Mouse (Mus musculus) hindbrain, postnatal 0 days (tissue): Measurements from ENCODE around the gene Clpsl2. TPM values are rescaled to one million over a fixed set of nuclear protein-coding genes. Genes with fewer than 3 reads are reported as not detected.

Source experiments
- ATAC-seq: fragments of 200-750 bp; cut with Nextera tagmentation; 2 replicates; pipeline ENCODE4 v1.8.0; 2017; ENCODE audit warnings: mild to moderate bottlenecking, moderate TSS enrichment, moderate library complexity
- DNase-seq: peaks from one replicate; pipeline ENCODE4 v3.0.0-alpha.2; 2015; ENCODE audit warnings: low spot score
- H3K27ac ChIP-seq: fragments of 300-500 bp; sonication (generic); 2 replicates; pipeline ENCODE4 v1.5.1; 2014; ENCODE audit warnings: mild to moderate bottlenecking
- H3K27me3 ChIP-seq: fragments of 300-500 bp; sonication (generic); 2 replicates; pipeline ENCODE4 v1.6.1; 2014; ENCODE audit warnings: low read length, mixed read lengths; ENCODE audit not compliant: insufficient read depth
- H3K36me3 ChIP-seq: fragments of 300-500 bp; sonication (generic); 2 replicates; pipeline ENCODE4 v1.6.1; 2014; ENCODE audit warnings: low read length, mixed read lengths; ENCODE audit not compliant: insufficient read depth
- H3K4me1 ChIP-seq: fragments of 300-500 bp; sonication (generic); 2 replicates; pipeline ENCODE4 v1.6.1; 2014; ENCODE audit warnings: antibody characterized with exemption, low read length, mixed read lengths; ENCODE audit not compliant: insufficient read depth
- H3K4me2 ChIP-seq: fragments of 300-500 bp; sonication (generic); 2 replicates; pipeline ENCODE4 v1.6.1; 2014; ENCODE audit warnings: low read depth, mild to moderate bottlenecking, low read length, moderate library complexity, mixed read lengths
- H3K4me3 ChIP-seq: fragments of 300-500 bp; sonication (generic); 2 replicates; pipeline ENCODE4 v1.5.1; 2014; ENCODE audit warnings: low read length
- H3K9ac ChIP-seq: fragments of 300-500 bp; sonication (generic); replicated peaks from 2 replicates; pipeline ENCODE4 v1.6.1; 2014; ENCODE audit warnings: mild to moderate bottlenecking, low read length, moderate library complexity, mixed read lengths
- H3K9me3 ChIP-seq: fragments of 300-500 bp; sonication (generic); 2 replicates; pipeline ENCODE4 v1.6.1; 2016; ENCODE audit warnings: low read length, mixed read lengths
- CTCF ChIP-seq: IDR thresholded peaks from 2 replicates; pipeline ENCODE4 v1.5.1; 2016; ENCODE audit warnings: antibody characterized with exemption, control low read depth, low read depth
- WGBS: fragments of 180-500 bp; shearing (Covaris S2); extraction: QIAGEN DNeasy Blood & Tissue Kit; methylation state at CpG from one replicate; pipeline ENCODE4 v1.1.7; 2014; 5-methylcytosine and 5-hydroxymethylcytosine counted together
- polyA plus RNA-seq: library from polyadenylated mRNA; unstranded; fragments of >200 nt; fragmentation: Nextera tagmentation; extraction: Ambion mirVana; gene quantifications from 2 replicates; pipeline ENCODE4 v1.2.1, GENCODE M21; 2015
- total RNA-seq: library from RNA; depleted of rRNA; stranded (reverse); fragments of >200 nt; gene quantifications from 2 replicates; pipeline ENCODE4 v1.2.3, GENCODE M21; 2014

The Clpsl2 gene
- total and polyA plus RNA-seq, 2 experiments from 2014 or later: not detected

GRCm38 (mm10) chr17:28515431-28516341 is 33.5 kb upstream of the Clpsl2 start:
- Histone ChIP-seq H3K9me3 (no peaks in the 10 kb centered on the region), H3K4me1 (peaks cover 15% of the 10 kb centered on the region; the same call in 1 of the 2 replicates), H3K27me3 (no peaks in the 10 kb centered on the region), H3K4me3 (no peak overlapping the region), H3K27ac (0 out of 2 replicates have a peak overlapping the region, but pooled peaks have one; percentile 15), H3K4me2 (no peak overlapping the region), H3K36me3 (no peaks in the 10 kb centered on the region), H3K9ac (no peak overlapping the region)
- 63% methylated on average over 10 of the region's 10 CpGs for WGBS
- no peak for TF ChIP-seq CTCF
- no peak for DNase-seq
- no peak for ATAC-seq

- peak overlapping the region; percentile 97 for H3K4me2 ChIP-seq
- H3K27me3 ChIP-seq: no peaks in the 10 kb centered on the region
- ATAC-seq: no peak
- peak overlapping the region; percentile 2; the same call in 1 of the 2 replicates for H3K27ac ChIP-seq
- peaks cover 11% of the 10 kb centered on the region; the same call in 1 of the 2 replicates for H3K4me1 ChIP-seq
- 72% methylated on average over 4 of the region's 4 CpGs for WGBS
- H3K4me3 ChIP-seq: no peak overlapping the region; the same call in 1 of the 2 replicates
- TF ChIP-seq CTCF: peak; percentile 7; the same call in 1 of the 2 replicates
- no peak overlapping the region for H3K9ac ChIP-seq
- no peak for DNase-seq
- H3K9me3 ChIP-seq: no peaks in the 10 kb centered on the region
- H3K36me3 ChIP-seq: no peaks in the 10 kb centered on the region
These were observed 32.3 kb upstream of the Clpsl2 start for GRCm38 (mm10) chr17:28516881-28517280.

GRCm38 (mm10) chr17:28517441-28517955 is 31.7 kb upstream of the Clpsl2 start, which contains the start of gene Fkbp5:
TSS of gene Fkbp5 (minus strand) at chr17:28517527.
- peak within 1 kb of the TSS; percentile 77 for H3K27ac ChIP-seq
- ATAC-seq: peak; percentile 43
- H3K4me1 ChIP-seq: peaks cover 11% of the 10 kb centered on the region; the same call in 1 of the 2 replicates
- peak within 1 kb of the TSS; percentile 97 for H3K4me2 ChIP-seq
- no peak for TF ChIP-seq CTCF
- 2% methylated on average over 16 of the region's 16 CpGs for WGBS
- H3K27me3 ChIP-seq: no peaks in the 10 kb centered on the region
- peak; percentile 82 for DNase-seq
- peak within 1 kb of the TSS; percentile 68 for H3K9ac ChIP-seq
- no peaks in the 10 kb centered on the region for H3K36me3 ChIP-seq
- peak within 1 kb of the TSS; percentile 47 for H3K4me3 ChIP-seq
- no peaks in the 10 kb centered on the region for H3K9me3 ChIP-seq

- ATAC-seq (peak; percentile 73), DNase-seq (peak; percentile 87)
- no peaks in the 10 kb centered on the region for H3K9me3 ChIP-seq
These were observed 31.1 kb upstream of the Clpsl2 start for GRCm38 (mm10) chr17:28517956-28518614.

GRCm38 (mm10) chr17:28518615-28519071 is 30.6 kb upstream of the Clpsl2 start:
- 21% methylated on average over 8 of the region's 8 CpGs for WGBS
- no peaks in the 10 kb centered on the region for H3K27me3 ChIP-seq
- no peaks in the 10 kb centered on the region for H3K9me3 ChIP-seq
- H3K9ac ChIP-seq: peak overlapping the region; percentile 68; the same call in 1 of the 2 replicates
- H3K4me3 ChIP-seq: peak overlapping the region; percentile 47
- H3K27ac ChIP-seq: peak overlapping the region; percentile 77; the same call in 1 of the 2 replicates
- DNase-seq (no peak), ATAC-seq (no peak)
- no peak for TF ChIP-seq CTCF
- peaks cover 11% of the 10 kb centered on the region; the same call in 1 of the 2 replicates for H3K4me1 ChIP-seq
- H3K36me3 ChIP-seq: no peaks in the 10 kb centered on the region
- H3K4me2 ChIP-seq: peak overlapping the region; percentile 97

More at GRCm38 (mm10) chr17:28517956-28518614, 31.1 kb upstream of the Clpsl2 start:
- TF ChIP-seq CTCF: no peak
- under 1% methylated on average over 44 of the region's 46 CpGs for WGBS
- Histone ChIP-seq H3K27ac (peak overlapping the region; percentile 77), H3K36me3 (no peaks in the 10 kb centered on the region), H3K27me3 (no peaks in the 10 kb centered on the region), H3K4me2 (peak overlapping the region; percentile 97), H3K9ac (peak overlapping the region; percentile 68), H3K4me1 (peaks cover 11% of the 10 kb centered on the region; the same call in 1 of the 2 replicates), H3K4me3 (peak overlapping the region; percentile 47)

- no peak overlapping the region for H3K9ac ChIP-seq
- H3K4me1 ChIP-seq: peaks cover 16% of the 10 kb centered on the region; the same call in 1 of the 2 replicates
- ATAC-seq: no peak
- no peaks in the 10 kb centered on the region for H3K36me3 ChIP-seq
- H3K27ac ChIP-seq: no peak overlapping the region
- no peaks in the 10 kb centered on the region for H3K27me3 ChIP-seq
- 94% methylated on average over 3 of the region's 3 CpGs for WGBS
- no peak overlapping the region for H3K4me2 ChIP-seq
- DNase-seq: no peak
- no peaks in the 10 kb centered on the region for H3K9me3 ChIP-seq
- TF ChIP-seq CTCF: peak; percentile 50
- H3K4me3 ChIP-seq: no peak overlapping the region
These were observed 29.4 kb upstream of the Clpsl2 start for GRCm38 (mm10) chr17:28519827-28520226.
